Mouse (Mus musculus) limb, embryonic 11.5 days (tissue): ENCODE results near the gene Prss30. TPM values are rescaled to one million over a fixed set of nuclear protein-coding genes. Genes with fewer than 3 reads are reported as not detected.

Source experiments
- ATAC-seq: fragments of 200-750 bp; cut with Nextera tagmentation; 2 replicates; pipeline ENCODE4 v1.8.0; 2017; ENCODE audit warnings: low read depth; ENCODE audit not compliant: insufficient number of reproducible peaks, low FRiP score, low TSS enrichment
- DNase-seq: peaks from one replicate; pipeline ENCODE4 v3.0.0-alpha.2; 2015; ENCODE audit warnings: low spot score
- H3K27ac ChIP-seq: fragments of 300-500 bp; sonication (generic); replicated peaks from 2 replicates; pipeline ENCODE4 v1.5.1; 2014; ENCODE audit warnings: low read depth, mild to moderate bottlenecking, low read length
- H3K27me3 ChIP-seq: fragments of 300-500 bp; sonication (generic); 2 replicates; pipeline ENCODE4 v1.6.1; 2014; ENCODE audit warnings: mild to moderate bottlenecking, low read length, mixed read lengths; ENCODE audit not compliant: control insufficient read depth, insufficient read depth
- H3K36me3 ChIP-seq: fragments of 300-500 bp; sonication (generic); 2 replicates; pipeline ENCODE4 v1.6.1; 2014; ENCODE audit warnings: mild to moderate bottlenecking, low read length, moderate library complexity, mixed read lengths; ENCODE audit not compliant: control insufficient read depth, insufficient read depth
- H3K4me1 ChIP-seq: fragments of 300-500 bp; sonication (generic); 2 replicates; pipeline ENCODE4 v1.6.1; 2014; ENCODE audit warnings: low read length, mixed read lengths; ENCODE audit not compliant: control insufficient read depth, insufficient read depth
- H3K4me2 ChIP-seq: fragments of 300-500 bp; sonication (generic); 2 replicates; pipeline ENCODE4 v1.6.1; 2014; ENCODE audit warnings: low read depth, mild to moderate bottlenecking, moderate library complexity; ENCODE audit not compliant: severe bottlenecking
- H3K4me3 ChIP-seq: fragments of 300-500 bp; sonication (generic); 2 replicates; pipeline ENCODE4 v1.5.1; 2014; ENCODE audit warnings: low read depth, low read length
- H3K9ac ChIP-seq: fragments of 300-500 bp; sonication (generic); 2 replicates; pipeline ENCODE4 v1.6.1; 2014; ENCODE audit warnings: mild to moderate bottlenecking, low read length
- H3K9me3 ChIP-seq: fragments of 300-500 bp; sonication (generic); 2 replicates; pipeline ENCODE4 v1.6.1; 2016; ENCODE audit warnings: low read length; ENCODE audit not compliant: control insufficient read depth
- WGBS: fragments of 180-500 bp; shearing (Covaris S2); extraction: QIAGEN DNeasy Blood & Tissue Kit; methylation state at CpG from one replicate; pipeline ENCODE4 v1.1.7; 2014; 5-methylcytosine and 5-hydroxymethylcytosine counted together
- polyA plus RNA-seq: library from polyadenylated mRNA; unstranded; fragments of >200 nt; fragmentation: Nextera tagmentation; extraction: Ambion mirVana; gene quantifications from 2 replicates; pipeline ENCODE4 v1.2.1, GENCODE M21; 2014

Prss30 gene
- polyA plus RNA-seq, 1 experiment from 2014 or later: not detected

- Histone ChIP-seq H3K36me3 (no peaks in the 10 kb centered on the region), H3K9ac (no peak overlapping the region), H3K9me3 (no peaks in the 10 kb centered on the region; the same call in 1 of the 2 replicates), H3K27me3 (no peaks in the 10 kb centered on the region), H3K27ac (no peak overlapping the region), H3K4me2 (no peak overlapping the region), H3K4me1 (no peaks in the 10 kb centered on the region), H3K4me3 (no peak overlapping the region)
- no peak for ATAC-seq
- DNase-seq: no peak
- WGBS: 70% methylated on average over 4 of the region's 4 CpGs
These were observed 27.7 kb upstream of the Prss30 start for GRCm38 (mm10) chr17:24008105-24008504.

- ATAC-seq (no peak), DNase-seq (no peak)
- H3K27ac ChIP-seq: no peak overlapping the region
- no peak overlapping the region for H3K4me3 ChIP-seq
- H3K27me3 ChIP-seq: no peaks in the 10 kb centered on the region
- H3K36me3 ChIP-seq: no peaks in the 10 kb centered on the region
- no peak overlapping the region for H3K4me2 ChIP-seq
- no peaks in the 10 kb centered on the region; the same call in 1 of the 2 replicates for H3K9me3 ChIP-seq
- no peaks in the 10 kb centered on the region for H3K4me1 ChIP-seq
- H3K9ac ChIP-seq: no peak overlapping the region
- WGBS: 65% methylated on average over 1 of the region's 1 CpGs
These were observed 27.0 kb upstream of the Prss30 start for GRCm38 (mm10) chr17:24007391-24007790.

GRCm38 (mm10) chr17:24006930-24007329 is 26.6 kb upstream of the Prss30 start:
- H3K27ac ChIP-seq: no peak overlapping the region
- H3K4me3 ChIP-seq: no peak overlapping the region
- no peaks in the 10 kb centered on the region for H3K27me3 ChIP-seq
- H3K4me2 ChIP-seq: no peak overlapping the region
- H3K9ac ChIP-seq: no peak overlapping the region
- H3K4me1 ChIP-seq: no peaks in the 10 kb centered on the region
- ATAC-seq: no peak
- H3K9me3 ChIP-seq: no peaks in the 10 kb centered on the region; the same call in 1 of the 2 replicates
- DNase-seq: no peak
- H3K36me3 ChIP-seq: no peaks in the 10 kb centered on the region
- 55% methylated on average over 2 of the region's 2 CpGs for WGBS

- WGBS: 94% methylated on average over 3 of the region's 3 CpGs
- no peak overlapping the region for H3K4me3 ChIP-seq
These were observed 24.7 kb upstream of the Prss30 start for GRCm38 (mm10) chr17:24005049-24005448.

GRCm38 (mm10) chr17:24004071-24004665 is 23.8 kb upstream of the Prss30 start:
- H3K4me1 ChIP-seq: no peaks in the 10 kb centered on the region
- ATAC-seq (no peak), DNase-seq (no peak)
- H3K27ac ChIP-seq: no peak overlapping the region
- no peaks in the 10 kb centered on the region for H3K27me3 ChIP-seq
- 90% methylated on average over 14 of the region's 14 CpGs for WGBS
- no peak overlapping the region for H3K9ac ChIP-seq
- no peaks in the 10 kb centered on the region; the same call in 1 of the 2 replicates for H3K9me3 ChIP-seq
- H3K4me2 ChIP-seq: no peak overlapping the region
- H3K36me3 ChIP-seq: no peaks in the 10 kb centered on the region
- no peak overlapping the region for H3K4me3 ChIP-seq

More at GRCm38 (mm10) chr17:24005049-24005448, 24.7 kb upstream of the Prss30 start:
- H3K27me3 ChIP-seq: no peaks in the 10 kb centered on the region
- H3K4me2 ChIP-seq: no peak overlapping the region
- ATAC-seq: no peak
- H3K36me3 ChIP-seq: no peaks in the 10 kb centered on the region
- H3K9me3 ChIP-seq: no peaks in the 10 kb centered on the region; the same call in 1 of the 2 replicates
- H3K27ac ChIP-seq: no peak overlapping the region
- H3K9ac ChIP-seq: no peak overlapping the region
- DNase-seq: no peak
- no peaks in the 10 kb centered on the region for H3K4me1 ChIP-seq

- WGBS: 40% methylated on average over 5 of the region's 5 CpGs
- H3K4me1 ChIP-seq: no peaks in the 10 kb centered on the region
- no peaks in the 10 kb centered on the region for H3K36me3 ChIP-seq
- ATAC-seq: no peak
- no peak for DNase-seq
- no peak overlapping the region for H3K27ac ChIP-seq
- H3K4me3 ChIP-seq: no peak overlapping the region
- no peaks in the 10 kb centered on the region; the same call in 1 of the 2 replicates for H3K9me3 ChIP-seq
- H3K4me2 ChIP-seq: no peak overlapping the region
- H3K9ac ChIP-seq: no peak overlapping the region
- H3K27me3 ChIP-seq: no peaks in the 10 kb centered on the region
These were observed 20.0 kb upstream of the Prss30 start for GRCm38 (mm10) chr17:24000404-24000803.

- DNase-seq: no peak
- Histone ChIP-seq H3K4me1 (no peaks in the 10 kb centered on the region), H3K4me2 (no peak overlapping the region), H3K9ac (no peak overlapping the region), H3K9me3 (no peaks in the 10 kb centered on the region), H3K27ac (no peak overlapping the region), H3K27me3 (no peaks in the 10 kb centered on the region; the same call in 1 of the 2 replicates), H3K4me3 (no peak overlapping the region), H3K36me3 (no peaks in the 10 kb centered on the region)
- ATAC-seq: no peak
- WGBS: 37% methylated on average over 6 of the region's 6 CpGs
These were observed 18.0 kb upstream of the Prss30 start for GRCm38 (mm10) chr17:23998383-23998782.

- WGBS: 60% methylated on average over 2 of the region's 2 CpGs
- Histone ChIP-seq H3K9ac (no peak within 1 kb of the TSS), H3K9me3 (no peaks in the 10 kb centered on the region), H3K4me1 (peaks cover 4% of the 10 kb centered on the region; the same call in 1 of the 2 replicates), H3K27me3 (no peaks in the 10 kb centered on the region; the same call in 1 of the 2 replicates), H3K4me3 (no peak within 1 kb of the TSS), H3K27ac (no peak within 1 kb of the TSS), H3K4me2 (no peak within 1 kb of the TSS), H3K36me3 (no peaks in the 10 kb centered on the region)
- DNase-seq: no peak
- no peak for ATAC-seq
These were observed 17.5 kb upstream of the Prss30 start, which contains the start of gene Prss22 for GRCm38 (mm10) chr17:23997901-23998300. TSS of gene Prss22 (minus strand) at chr17:23998100.
